ENCODE assay signal across 27 mouse cellular contexts in genomic region chr9:41336801-41337200, GRCm38 (mm10).
DNase-seq lines count a peak whose midpoint lies in the region; ATAC-seq lines count a peak whose summit lies in the region.
"Had no signal": no experiment of that assay in that cellular context is flagged by ENCODE, and none has a peak within 500 bp of the region (broad histone marks: within the 10 kb centered on the region; RNA-seq: fewer than 3 reads in every experiment).

No protein-coding gene starts in this region.

- H3K27ac ChIP-seq in heart, embryonic 10.5 days = 0 out of 2 replicates have a peak overlapping the region, but pooled peaks have one; percentile 29
- H3K27ac ChIP-seq in midbrain, embryonic 11.5 days (ENCODE audit: low read depth, low read length) = no peak overlapping the region
- no peak overlapping the region for H3K27ac ChIP-seq in midbrain, embryonic 14.5 days (replicated peaks; ENCODE audit: low read depth, low read length)
- H3K27ac ChIP-seq in brown adipose tissue, adult 24 weeks (replicated peaks; ENCODE audit: low read depth, low read length) = 0 out of 2 replicates have a peak overlapping the region, but pooled peaks have one; percentile 27
- H3K27ac ChIP-seq: embryonic facial prominence, embryonic 13.5 days; embryonic facial prominence, embryonic 15.5 days; forebrain, embryonic 10.5 days; forebrain, embryonic 12.5 days had no signal

- H3K4me1 ChIP-seq in heart, embryonic 10.5 days = peaks cover 20% of the 10 kb centered on the region
- H3K4me1 ChIP-seq in midbrain, embryonic 11.5 days (ENCODE audit: control insufficient read depth, insufficient read depth, low read length) = peaks cover 14% of the 10 kb centered on the region
- peaks cover 13% of the 10 kb centered on the region for H3K4me1 ChIP-seq in midbrain, embryonic 14.5 days (ENCODE audit: control insufficient read depth, insufficient read depth, low read length)
- peaks cover 10% of the 10 kb centered on the region; the same call in 1 of the 2 replicates for H3K4me1 ChIP-seq in brown adipose tissue, adult 24 weeks (ENCODE audit: control insufficient read depth, insufficient read depth, insufficient read length, low read length)

- no peaks in the 10 kb centered on the region for H3K36me3 ChIP-seq in heart, embryonic 10.5 days
- no peaks in the 10 kb centered on the region for H3K36me3 ChIP-seq in midbrain, embryonic 11.5 days (ENCODE audit: control insufficient read depth, insufficient read depth, low read length)
- H3K36me3 ChIP-seq in midbrain, embryonic 14.5 days (ENCODE audit: control insufficient read depth, insufficient read depth, low read length) = no peaks in the 10 kb centered on the region
- H3K36me3 ChIP-seq: embryonic facial prominence, embryonic 13.5 days; embryonic facial prominence, embryonic 15.5 days; forebrain, embryonic 12.5 days; G1E had no signal

- H3K9me3 ChIP-seq in heart, embryonic 10.5 days = no peaks in the 10 kb centered on the region
- no peaks in the 10 kb centered on the region for H3K9me3 ChIP-seq in midbrain, embryonic 11.5 days (ENCODE audit: control insufficient read depth, low read length)
- no peaks in the 10 kb centered on the region for H3K9me3 ChIP-seq in midbrain, embryonic 14.5 days (ENCODE audit: control insufficient read depth, low read length)
- H3K9me3 ChIP-seq: embryonic facial prominence, embryonic 13.5 days; embryonic facial prominence, embryonic 15.5 days; forebrain, embryonic 10.5 days; forebrain, embryonic 12.5 days; G1E had no signal

- H3K27me3 ChIP-seq in heart, embryonic 10.5 days (ENCODE audit: insufficient read depth, poor library complexity, severe bottlenecking) = no peaks in the 10 kb centered on the region
- H3K27me3 ChIP-seq in midbrain, embryonic 11.5 days (ENCODE audit: control insufficient read depth, insufficient read depth, low read length) = no peaks in the 10 kb centered on the region
- H3K27me3 ChIP-seq in midbrain, embryonic 14.5 days (ENCODE audit: control insufficient read depth, insufficient read depth, low read length) = no peaks in the 10 kb centered on the region
- H3K27me3 ChIP-seq: embryonic facial prominence, embryonic 13.5 days; embryonic facial prominence, embryonic 15.5 days; forebrain, embryonic 12.5 days; Patski had no signal

- no peak for ATAC-seq in midbrain, embryonic 11.5 days (ENCODE audit: low FRiP score)
- no peak for ATAC-seq in midbrain, embryonic 14.5 days (ENCODE audit: low FRiP score, low TSS enrichment)
- ATAC-seq in neutrophil, adult 5-6 weeks (ENCODE audit: extremely low read depth, insufficient number of reproducible peaks, low FRiP score, poor library complexity, severe bottlenecking) = peak; percentile 57
- ATAC-seq: activated CD4-positive, CD25-positive, alpha-beta regulatory T cell, adult 4 months; forebrain, embryonic 14.5 days; forebrain, embryonic 16.5 days; Patski had no signal

- no peak overlapping the region for H3K4me2 ChIP-seq in midbrain, embryonic 11.5 days
- H3K4me2 ChIP-seq in midbrain, embryonic 14.5 days (ENCODE audit: low read length) = no peak overlapping the region
- H3K4me2 ChIP-seq: embryonic facial prominence, embryonic 13.5 days; embryonic facial prominence, embryonic 15.5 days; forebrain, embryonic 12.5 days had no signal

- no peak for DNase-seq in heart, embryonic 10.5 days (ENCODE audit: low spot score)
- no peak for DNase-seq in heart, adult 9 months (ENCODE audit: low spot score in 2 of 2)
- DNase-seq in midbrain, embryonic 11.5 days (ENCODE audit: low spot score, missing footprints) = peak; percentile 23
- DNase-seq in midbrain, embryonic 14.5 days = no peak
- DNase-seq in kidney, adult 11 months = no peak
- DNase-seq in cerebellum, adult 8-10 months = no peak
- DNase-seq: adrenal gland, adult 2 months; adrenal gland, postnatal 10 days; adrenal gland, postnatal 25 days; cerebellum, adult 11-12 months; cerebellum, adult 2 months; cerebellum, adult 9-11 months; cerebellum, postnatal 14 days; cerebellum, postnatal 36 days; embryo, embryonic 11 days had no signal

- no peak overlapping the region for H3K9ac ChIP-seq in midbrain, embryonic 11.5 days (ENCODE audit: low read length)
- no peak overlapping the region for H3K9ac ChIP-seq in midbrain, embryonic 14.5 days (replicated peaks; ENCODE audit: low read length)
- H3K9ac ChIP-seq: embryonic facial prominence, embryonic 13.5 days; embryonic facial prominence, embryonic 15.5 days; forebrain, embryonic 12.5 days had no signal

- no peak overlapping the region for H3K4me3 ChIP-seq in heart, embryonic 10.5 days
- H3K4me3 ChIP-seq in midbrain, embryonic 11.5 days (ENCODE audit: low read depth, low read length) = no peak overlapping the region
- no peak overlapping the region for H3K4me3 ChIP-seq in midbrain, embryonic 14.5 days (replicated peaks; ENCODE audit: low read depth, low read length)
- H3K4me3 ChIP-seq in brown adipose tissue, adult 24 weeks (ENCODE audit: insufficient read depth, low read depth, low read length) = no peak overlapping the region
- H3K4me3 ChIP-seq: embryonic facial prominence, embryonic 13.5 days; embryonic facial prominence, embryonic 15.5 days; erythroblast, embryonic 14.5 days; forebrain, embryonic 10.5 days; forebrain, embryonic 12.5 days had no signal

- WGBS in heart, embryonic 10.5 days = 73% methylated on average over 6 of the region's 6 CpGs
- WGBS in midbrain, embryonic 11.5 days = 84% methylated on average over 6 of the region's 6 CpGs
- WGBS in midbrain, embryonic 14.5 days = 90% methylated on average over 6 of the region's 6 CpGs

Comparison
In these comparisons a context has a peak if more than half of its experiments do, and no peak if none do; other contexts are left out.
1. H3K27ac ChIP-seq: peak in heart, embryonic 10.5 days (single experiment) and brown adipose tissue, adult 24 weeks (single experiment); none in midbrain, embryonic 11.5 days (single experiment) and midbrain, embryonic 14.5 days (single experiment).